Mouse (Mus musculus): ENCODE measurements around the gene Padi4.

Gene Padi4

GRCm38 (mm10) chr4:140788264-140788663, 14.2 kb upstream of the Padi4 start:
- no peak for DNase-seq (ENCODE audit: low spot score in 2 of 2)

DNA sequence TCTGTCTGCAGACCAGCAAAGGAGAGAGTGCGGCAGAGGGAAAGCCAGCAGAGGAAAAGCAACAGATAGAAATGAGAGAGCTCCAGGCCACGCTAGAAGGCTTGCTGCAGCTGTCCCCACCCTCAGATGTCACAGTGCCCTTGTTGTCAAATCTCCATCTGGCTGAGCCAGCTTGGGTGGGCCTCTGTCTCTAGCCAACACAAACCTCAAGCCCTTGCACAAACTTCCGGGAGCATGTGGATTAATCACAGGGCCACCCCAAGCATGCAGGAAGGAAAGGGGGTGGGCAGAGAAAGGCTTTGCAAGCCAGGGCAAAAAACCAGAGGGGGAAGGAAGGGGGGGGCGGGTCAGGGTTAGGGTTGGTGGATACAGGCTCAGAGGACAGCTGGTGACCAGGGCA, 13.4 kb upstream of the Padi4 start:
- no peak for DNase-seq (ENCODE audit: low spot score in 2 of 2)

DNA sequence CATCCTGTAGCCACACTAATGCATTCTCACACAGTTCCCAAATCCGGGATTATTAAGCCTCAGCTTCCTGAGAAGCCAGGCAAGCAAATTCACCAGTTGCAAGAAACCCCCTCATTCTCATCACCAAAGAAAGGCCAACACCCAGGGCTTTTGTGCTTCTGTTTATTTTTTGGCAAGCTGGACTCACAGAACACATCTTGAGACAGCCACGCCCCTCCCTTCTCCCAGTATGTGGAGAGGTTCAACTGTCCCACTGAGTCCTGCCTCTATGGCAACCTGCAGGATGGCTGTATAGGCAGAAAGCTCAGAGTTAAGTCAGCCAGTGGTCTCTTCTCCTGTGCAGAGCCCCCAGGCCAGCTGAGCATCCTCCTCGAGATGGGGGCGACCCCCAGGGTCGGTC, 11.2 kb upstream of the Padi4 start:
- DNase-seq (ENCODE audit: low spot score in 2 of 2): no peak

- no peak for DNase-seq (ENCODE audit: low spot score in 2 of 2)
These were observed 10.4 kb upstream of the Padi4 start for GRCm38 (mm10) chr4:140784292-140784945.

GRCm38 (mm10) chr4:140782821-140783220, 8.8 kb upstream of the Padi4 start:
- no peak for DNase-seq (ENCODE audit: low spot score in 2 of 2)

GRCm38 (mm10) chr4:140780507-140780906, 6.5 kb upstream of the Padi4 start:
- no peak for DNase-seq (ENCODE audit: low spot score in 2 of 2)

- DNase-seq (ENCODE audit: low spot score in 2 of 2): no peak
These were observed 5.9 kb upstream of the Padi4 start for GRCm38 (mm10) chr4:140779803-140780397.

- no peak for DNase-seq (ENCODE audit: low spot score in 2 of 2)
These were observed 2.6 kb upstream of the Padi4 start for GRCm38 (mm10) chr4:140776623-140777022.

- no peak for DNase-seq (ENCODE audit: low spot score in 2 of 2)
These were observed 1.8 kb upstream of the Padi4 start for GRCm38 (mm10) chr4:140775876-140776275.

- no peak for DNase-seq (ENCODE audit: low spot score in 2 of 2)
These were observed 857 bp upstream of the Padi4 start for GRCm38 (mm10) chr4:140774893-140775292.

DNA sequence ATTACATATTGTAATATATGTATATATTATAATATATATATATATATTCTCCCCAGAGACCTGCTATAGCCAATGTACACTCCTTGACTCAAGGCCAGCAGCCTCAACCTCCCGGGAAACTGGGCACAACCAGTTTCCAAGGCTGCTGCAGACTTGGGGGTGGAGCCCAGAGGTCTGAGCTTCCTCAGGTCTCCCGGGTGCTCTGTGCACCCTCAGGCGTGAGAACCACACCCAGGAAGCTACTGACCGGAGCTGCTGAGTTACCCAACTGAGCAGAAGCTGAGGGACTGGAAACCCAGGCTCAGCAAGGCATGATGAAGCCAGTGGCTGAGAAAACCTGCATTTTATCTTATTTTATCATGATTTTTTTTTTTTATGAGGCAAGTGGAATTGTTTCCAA, 2.9 kb downstream of the Padi4 start:
- no peak for DNase-seq (ENCODE audit: low spot score in 2 of 2)

DNA sequence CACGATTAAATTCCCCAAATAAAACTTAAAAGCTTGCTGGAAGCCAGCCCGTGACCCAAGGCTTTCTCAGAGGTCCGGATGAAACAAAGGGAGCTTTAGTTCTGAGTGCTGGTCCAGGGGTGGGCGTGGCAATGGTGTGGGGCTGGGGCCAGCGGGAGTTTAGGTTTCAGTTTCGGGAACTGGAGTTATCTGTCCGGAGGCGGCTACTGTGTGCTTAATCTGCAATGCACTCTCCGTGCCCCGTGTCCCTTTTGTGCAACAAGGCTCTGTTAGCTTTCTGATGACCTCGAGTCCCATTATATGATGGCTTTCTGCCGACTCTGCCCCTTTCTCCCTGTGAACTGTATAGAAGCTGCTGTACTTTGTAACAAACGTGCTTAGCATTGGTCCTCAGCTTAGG, 3.6 kb downstream of the Padi4 start:
- no peak for DNase-seq (ENCODE audit: low spot score in 2 of 2)

- no peak for DNase-seq (ENCODE audit: low spot score in 2 of 2)
These were observed 5.1 kb downstream of the Padi4 start for GRCm38 (mm10) chr4:140768973-140769372.

GRCm38 (mm10) chr4:140765936-140766335, 8.1 kb downstream of the Padi4 start:
- DNase-seq (ENCODE audit: low spot score in 2 of 2): no peak

- peak in 1 of 2 experiments; percentile 15 for DNase-seq (ENCODE audit: low spot score in 2 of 2)
These were observed 10.9 kb downstream of the Padi4 start for GRCm38 (mm10) chr4:140763158-140763557.

DNA sequence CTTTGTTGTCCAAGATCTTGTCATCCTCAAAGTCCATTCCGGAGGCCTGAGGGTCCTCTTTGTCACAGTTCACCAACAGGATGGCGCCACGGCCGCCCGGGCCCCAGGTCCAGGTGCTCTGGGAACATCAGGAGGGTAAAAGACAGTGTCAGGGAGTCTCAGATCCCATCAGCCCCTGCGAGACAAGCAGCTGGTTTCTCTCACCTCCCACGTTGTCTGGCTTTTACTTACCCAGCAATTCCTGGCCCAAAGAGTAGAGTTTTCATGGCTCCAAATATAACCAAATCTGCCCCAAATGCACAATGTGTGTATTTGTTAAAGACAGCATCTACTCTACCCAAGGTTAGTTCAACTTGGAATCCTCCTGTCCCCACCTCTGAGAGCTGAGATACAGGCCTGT, 12.4 kb downstream of the Padi4 start:
- DNase-seq (ENCODE audit: low spot score in 2 of 2): no peak

DNA sequence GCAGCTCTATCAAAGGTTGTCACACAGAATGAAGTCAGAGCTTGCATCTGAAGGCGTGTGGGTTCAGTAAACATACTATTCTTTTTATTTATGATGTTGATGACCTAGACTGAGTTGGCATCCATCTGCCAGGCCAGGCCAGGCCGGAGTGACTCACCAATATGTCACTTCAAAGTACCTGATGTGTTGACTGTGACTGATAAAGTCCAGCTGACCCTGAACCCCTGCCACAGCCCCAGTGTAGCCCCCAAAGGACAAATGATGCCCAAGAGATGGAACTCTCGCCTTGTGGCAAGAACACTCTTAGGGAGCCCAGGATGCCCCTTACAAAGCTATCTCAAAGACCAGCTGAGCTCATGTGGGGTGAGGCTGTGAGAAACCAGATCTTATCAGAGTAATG, 18.2 kb downstream of the Padi4 start:
- DNase-seq (ENCODE audit: low spot score in 2 of 2): no peak

- no peak for DNase-seq (ENCODE audit: low spot score in 2 of 2)
These were observed 20.7 kb downstream of the Padi4 start for GRCm38 (mm10) chr4:140753366-140753765.

DNA sequence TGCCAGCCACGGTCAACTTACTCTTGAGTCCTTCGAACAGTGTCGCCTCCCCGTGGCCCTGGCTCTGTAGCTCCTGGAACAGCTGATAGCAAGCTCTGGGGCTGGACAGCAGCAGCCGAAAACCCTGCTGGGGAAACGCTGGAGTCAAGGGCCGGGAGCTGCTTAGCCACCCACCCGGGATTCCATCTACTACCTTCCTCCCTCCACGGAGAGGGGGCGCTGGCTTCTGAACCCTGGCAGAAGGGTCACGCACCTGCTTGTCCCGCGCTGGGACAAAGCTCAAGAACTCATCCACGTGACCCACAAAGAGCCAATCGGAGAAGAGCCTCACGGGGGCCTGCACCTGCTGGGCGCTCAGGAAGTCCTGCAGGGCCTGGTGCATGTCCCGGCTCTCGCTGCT, 23.7 kb downstream of the Padi4 start:
- DNase-seq (ENCODE audit: low spot score in 2 of 2): no peak

DNA sequence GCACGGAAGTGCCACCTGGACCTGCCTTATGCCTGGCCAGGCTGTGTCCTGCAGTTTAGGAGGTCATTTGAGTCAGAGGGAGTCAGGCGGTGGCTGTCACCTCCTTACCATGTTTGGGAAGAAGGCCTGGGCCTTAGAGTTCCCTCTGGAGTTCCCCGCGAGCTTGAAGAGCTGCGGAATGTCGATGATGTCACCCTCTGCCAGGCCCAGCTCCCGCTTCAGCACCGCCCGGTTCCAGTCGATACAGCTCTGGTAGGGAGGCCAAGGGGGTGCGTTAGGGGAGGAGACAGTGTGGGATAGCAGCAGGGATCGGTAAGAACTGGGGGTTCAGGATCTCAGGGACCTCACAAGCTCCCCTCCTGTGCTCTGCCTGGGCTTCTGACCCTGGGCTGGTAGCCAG, 26.1 kb downstream of the Padi4 start:
- DNase-seq (ENCODE audit: low spot score in 2 of 2): no peak

DNA sequence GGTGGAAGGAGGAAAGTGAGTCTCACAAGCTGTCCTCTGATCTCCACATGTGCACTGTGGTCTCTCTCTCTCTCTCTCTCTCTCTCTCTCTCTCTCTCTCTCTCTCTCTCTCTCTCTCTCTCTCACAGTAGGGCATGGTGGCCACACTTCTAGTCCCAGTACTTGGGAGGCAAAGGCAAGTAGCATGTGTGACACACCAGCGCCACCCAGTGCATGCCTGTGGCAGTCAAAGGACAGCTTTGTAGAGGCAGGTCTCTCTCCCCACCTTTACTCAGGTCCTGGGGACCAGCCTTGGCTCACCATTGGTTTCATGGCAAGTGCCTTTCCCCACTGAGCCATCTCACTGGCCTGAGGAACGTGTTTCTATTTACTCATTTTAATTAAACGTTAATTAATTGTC, 29.4 kb downstream of the Padi4 start:
- peak in 1 of 2 experiments; percentile 64 for DNase-seq (ENCODE audit: low spot score in 2 of 2)

DNA sequence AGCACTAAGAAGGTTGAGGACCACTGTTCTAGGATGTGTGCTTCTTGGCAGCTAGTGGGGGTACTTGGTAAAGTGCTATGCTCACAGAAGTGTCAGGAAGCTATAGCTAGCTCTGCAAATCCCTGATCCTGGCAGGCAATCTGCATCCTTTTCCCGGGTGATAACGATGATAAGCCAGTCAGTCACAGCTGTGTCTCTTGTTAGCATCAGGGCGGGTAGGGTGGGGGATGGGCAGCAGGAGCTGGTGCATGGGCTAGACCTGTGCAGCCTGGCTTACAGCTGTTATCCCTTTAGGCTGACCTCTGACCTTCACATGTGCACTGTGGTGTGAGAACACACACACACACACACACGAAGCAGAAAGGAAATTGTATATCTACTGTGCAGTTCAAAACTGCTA, 30.9 kb downstream of the Padi4 start:
- no peak for DNase-seq (ENCODE audit: low spot score in 2 of 2)

GRCm38 (mm10) chr4:140742543-140742942, 31.5 kb downstream of the Padi4 start, which contains the start of gene Padi6:
TSS of gene Padi6 (minus strand) at chr4:140742643.
- no peak for DNase-seq (ENCODE audit: low spot score in 2 of 2)

GRCm38 (mm10) chr4:140741401-140741800, 32.6 kb downstream of the Padi4 start:
- DNase-seq (ENCODE audit: low spot score in 2 of 2): peak in 1 of 2 experiments; percentile 28

All from left cerebral cortex, adult 9 months (tissue).